Mouse (Mus musculus) cerebellum, postnatal 10 days (tissue): ENCODE measurements around the gene Rbfox3.

ENCODE experiments used
- DNase-seq, 2 experiments: peaks; one replicate each; pipeline ENCODE4 v3.0.0; 2021; ENCODE audit warnings: mixed read lengths in 2 of 2

Gene Rbfox3

DNA sequence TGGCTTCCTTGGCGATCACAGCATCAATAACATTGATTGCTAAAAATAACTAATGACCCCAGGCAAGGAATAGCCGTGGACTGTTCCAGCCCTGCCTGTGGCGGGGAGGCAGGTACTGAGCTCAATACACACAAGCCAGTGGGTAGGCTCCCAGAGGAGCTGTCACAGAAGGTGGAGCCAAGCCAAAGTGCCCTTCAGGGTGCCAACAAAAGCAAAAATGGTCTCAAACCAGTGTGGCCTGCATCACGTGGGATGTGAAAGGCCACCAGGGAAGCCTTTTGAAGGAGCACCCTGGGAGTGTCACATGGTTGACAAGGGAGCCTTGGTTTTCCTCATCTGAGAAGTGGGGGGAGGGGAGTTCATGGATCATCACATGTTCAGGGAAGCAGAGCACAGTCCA, 255.6 kb downstream of the Rbfox3 start:
- DNase-seq: peak in 1 of 2 experiments; percentile 50

DNA sequence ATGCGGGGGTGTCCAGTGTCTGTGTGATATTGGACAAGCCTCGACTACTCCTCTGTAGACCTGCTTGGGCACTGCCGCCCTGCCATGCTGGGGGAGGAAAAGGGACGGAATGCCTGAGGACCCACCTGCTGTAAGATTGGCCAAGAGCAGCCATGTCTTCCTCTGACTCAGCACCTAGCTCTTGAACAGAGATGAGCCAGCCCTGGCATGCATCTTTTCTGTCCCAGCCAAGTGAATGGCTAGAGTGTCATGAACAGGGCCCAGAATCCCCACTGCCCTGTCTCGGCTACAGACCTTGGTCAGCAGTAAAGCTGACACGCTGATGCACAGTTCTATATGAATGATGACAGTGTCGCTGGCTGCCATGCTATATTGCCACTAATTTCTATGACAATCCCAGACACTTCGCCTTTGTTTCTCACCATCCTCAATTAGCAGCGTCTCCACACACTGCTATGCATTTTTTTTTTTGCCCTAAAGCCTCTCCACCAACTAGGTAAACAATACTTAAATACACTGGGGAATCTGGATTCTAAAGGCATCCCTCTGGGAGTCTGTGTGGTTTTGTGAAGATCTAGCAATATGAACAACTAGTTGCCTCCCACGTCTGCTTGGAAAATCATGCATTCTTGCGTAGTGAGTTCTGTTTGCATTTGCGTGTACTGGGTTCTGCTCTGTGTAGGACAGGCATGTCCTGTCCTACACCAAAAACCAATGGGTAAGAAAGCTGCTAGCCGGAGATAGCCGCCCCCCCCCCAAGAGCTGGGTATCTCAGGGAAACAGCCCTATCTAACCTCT, 257.7 kb downstream of the Rbfox3 start:
- peak in 1 of 2 experiments; percentile 49 for DNase-seq

DNA sequence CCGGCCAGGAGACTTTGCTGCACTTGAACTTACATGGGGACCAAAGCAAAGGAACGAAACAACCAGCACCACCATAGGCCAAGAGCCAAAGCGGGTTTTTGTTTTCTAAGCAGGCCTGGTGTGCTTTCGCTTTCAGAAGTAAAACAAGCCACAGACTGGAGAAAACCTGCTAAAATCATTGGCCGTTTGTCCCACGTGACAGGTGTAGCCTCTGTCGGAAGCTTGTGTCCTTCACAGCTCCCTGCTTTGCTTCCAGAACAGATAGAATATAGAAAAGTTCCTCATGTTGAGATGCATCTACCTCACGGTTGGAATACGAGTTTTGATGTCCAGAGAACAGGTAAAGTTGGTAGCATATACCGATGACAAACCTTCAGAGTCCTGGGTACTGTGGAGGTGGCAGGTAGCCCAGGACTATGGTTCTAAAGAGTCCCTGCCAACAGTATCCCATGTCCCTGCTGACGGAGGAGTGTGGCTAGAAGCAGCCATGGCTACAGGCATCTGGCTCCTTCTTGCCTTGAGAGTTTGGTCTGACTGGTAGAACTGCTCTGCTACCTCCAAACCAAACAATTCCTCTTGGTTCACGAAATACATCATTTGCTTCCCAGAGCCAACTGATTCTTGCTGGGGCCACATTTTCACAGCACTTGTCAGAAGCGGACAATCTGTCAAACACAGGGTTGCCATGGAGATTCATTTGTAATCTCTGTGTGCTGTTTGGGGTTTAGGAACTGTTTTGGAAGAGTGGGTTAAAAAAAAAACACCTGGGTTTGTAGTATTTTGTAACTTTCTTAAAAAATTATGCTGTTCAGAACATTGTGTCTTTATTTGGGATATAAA, 258.8 kb downstream of the Rbfox3 start:
- DNase-seq: no peak

DNA sequence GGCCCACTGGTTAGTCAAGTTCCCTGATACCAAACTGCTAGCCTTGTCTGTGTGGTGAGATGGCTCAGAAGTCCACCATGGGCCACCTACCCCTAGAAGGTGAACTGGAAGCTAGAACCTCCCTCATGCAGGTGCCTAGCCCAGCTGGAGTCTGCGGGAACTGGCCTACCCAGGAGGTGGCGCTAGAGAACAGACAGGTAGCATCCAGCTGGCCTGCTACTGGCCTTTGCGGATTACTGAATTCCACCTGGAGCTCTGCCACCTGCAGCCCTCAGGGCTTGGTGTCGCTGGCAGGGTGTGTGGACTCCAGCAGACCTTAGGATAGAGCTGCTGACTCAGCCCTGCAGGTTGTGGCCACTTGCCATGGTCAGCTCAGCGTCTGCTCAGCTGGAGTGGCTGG, 263.0 kb downstream of the Rbfox3 start:
- peak; percentile 78 to 81 for DNase-seq

DNA sequence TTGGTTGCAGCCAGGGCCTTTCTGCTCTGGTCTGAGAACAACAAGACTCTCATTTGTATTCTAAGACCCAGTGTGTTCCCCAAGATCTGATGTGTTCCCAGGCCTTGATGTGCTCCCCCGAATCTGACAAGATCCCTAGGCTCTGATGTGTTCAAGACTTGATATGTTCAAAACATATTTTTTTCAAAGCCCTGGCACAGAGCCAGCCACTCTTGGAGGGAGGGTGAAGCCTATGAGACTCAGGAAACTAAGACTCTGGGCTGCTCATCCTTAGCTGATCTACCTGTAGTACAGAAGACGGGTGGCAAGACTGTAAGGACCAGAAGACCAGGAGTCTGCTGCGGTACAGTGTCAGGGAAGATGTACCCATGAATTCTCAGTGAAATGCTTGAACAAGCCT, 264.5 kb downstream of the Rbfox3 start:
- DNase-seq: peak; percentile 57 to 63

DNA sequence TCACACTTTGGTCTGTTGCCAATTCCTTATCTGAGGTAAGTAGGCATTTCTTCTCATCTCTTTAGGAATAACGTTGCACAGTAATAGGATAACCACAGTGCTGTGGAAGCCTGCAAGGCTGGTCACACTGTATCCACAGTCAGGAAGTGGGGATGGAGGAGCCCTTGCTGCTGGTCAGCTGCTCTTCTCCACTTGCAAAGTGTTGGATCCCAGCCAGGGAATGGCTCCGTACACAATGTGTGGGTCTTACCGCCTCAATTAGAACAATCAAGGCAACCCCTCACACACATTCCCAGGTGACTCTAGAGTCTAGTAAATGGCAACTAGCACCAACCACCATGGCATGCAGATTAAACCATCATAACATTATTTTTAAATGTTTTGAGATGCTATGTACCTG, 266.2 kb downstream of the Rbfox3 start:
- DNase-seq: peak; percentile 58 to 63

DNA sequence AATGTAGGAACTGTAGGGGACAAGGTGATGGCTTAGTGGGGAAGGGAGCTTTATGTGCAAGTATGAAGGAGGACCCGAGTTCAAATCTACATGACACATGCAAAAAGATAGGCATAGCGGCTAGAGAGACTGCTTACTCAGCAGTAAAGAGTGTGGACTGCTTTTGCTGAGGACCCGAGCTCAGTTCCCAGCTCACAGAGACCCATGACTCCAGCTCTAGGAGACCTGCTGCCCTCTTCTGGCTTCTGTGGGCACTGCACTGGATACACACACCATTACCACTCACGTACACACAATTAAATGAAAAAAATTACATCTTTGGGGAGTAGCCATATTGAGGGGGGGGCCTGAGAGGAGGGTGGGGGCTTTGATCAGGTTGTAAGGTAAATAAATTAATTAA, 270.7 kb downstream of the Rbfox3 start:
- no peak for DNase-seq

DNA sequence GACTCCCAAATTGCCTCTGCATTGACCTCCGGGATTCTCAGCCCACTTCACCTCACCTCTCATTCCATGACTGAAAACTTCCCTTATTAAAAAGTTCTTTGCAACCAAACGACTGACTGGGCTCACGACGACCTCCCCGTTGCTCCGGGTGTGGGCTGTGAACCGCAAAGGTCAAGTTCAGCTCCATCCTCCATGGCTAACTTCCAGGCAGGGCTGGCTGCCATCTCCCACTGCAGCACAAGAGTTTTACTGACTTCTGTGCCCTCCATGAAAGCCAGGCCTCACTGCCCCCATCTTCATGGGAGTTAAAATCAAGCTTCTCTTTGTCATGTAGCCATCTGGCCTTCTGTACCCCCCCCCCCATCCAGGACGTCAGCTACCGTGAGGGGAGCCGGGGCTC, 273.7 kb downstream of the Rbfox3 start:
- DNase-seq: peak; percentile 64 to 70

DNA sequence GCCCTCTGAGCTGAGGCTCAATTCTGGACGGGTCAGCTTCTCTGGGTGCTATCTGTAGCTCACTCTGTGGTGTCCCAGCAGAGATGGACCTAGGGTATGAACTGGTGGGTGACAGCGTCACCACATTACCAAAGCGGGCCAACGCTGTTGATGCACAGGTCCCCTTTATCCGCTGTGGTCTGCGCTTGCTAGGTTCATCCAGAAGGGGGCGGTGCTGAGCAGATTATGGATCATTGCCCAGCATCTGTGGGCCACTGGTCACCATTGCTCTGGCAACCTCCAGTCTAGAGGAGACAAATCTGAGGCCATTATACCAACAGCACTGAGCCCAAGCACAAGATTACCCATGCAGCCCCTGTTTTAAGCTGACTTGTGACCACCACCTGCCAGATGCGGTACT, 276.8 kb downstream of the Rbfox3 start:
- peak; percentile 56 to 64 for DNase-seq

DNA sequence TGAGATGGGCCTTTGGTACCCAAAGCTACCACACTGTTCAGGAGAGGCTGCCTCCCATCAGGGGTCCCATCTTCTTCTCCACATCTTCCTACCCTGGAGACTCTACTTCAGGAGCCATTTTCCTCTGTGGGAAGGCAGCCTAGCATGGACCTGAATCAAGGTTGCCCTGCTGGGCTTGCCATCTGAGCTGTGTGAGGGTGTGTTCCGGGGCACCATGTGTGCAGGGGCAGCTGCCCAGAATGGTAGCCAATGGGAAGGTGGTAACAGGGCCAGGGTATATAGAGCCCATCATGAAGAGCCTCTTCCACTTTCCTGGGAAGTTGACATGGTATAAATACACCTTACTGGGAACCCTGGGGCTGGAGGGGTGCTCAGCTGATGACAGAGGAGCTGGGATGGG, 281.7 kb downstream of the Rbfox3 start:
- DNase-seq: peak; percentile 55 to 71

DNA sequence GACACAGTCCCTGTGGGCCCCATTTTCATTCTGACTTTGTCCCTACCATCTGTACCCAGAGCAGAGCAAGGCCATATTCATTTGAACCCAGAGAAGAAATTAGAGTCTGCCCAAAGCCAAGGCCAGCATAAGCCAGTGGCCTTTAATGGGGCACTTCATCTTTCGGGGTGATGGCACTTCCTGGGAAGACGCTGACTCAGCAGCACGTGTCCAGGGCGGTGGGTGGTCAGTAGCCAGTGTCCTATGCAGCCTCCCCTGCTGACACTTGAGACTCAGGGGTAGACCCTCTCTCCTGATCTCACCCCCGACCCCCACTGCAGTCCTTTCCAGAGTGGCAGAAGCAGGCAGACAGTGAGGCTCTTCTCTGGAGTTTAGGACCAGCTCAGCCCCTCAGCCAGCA, 283.9 kb downstream of the Rbfox3 start:
- DNase-seq: no peak

DNA sequence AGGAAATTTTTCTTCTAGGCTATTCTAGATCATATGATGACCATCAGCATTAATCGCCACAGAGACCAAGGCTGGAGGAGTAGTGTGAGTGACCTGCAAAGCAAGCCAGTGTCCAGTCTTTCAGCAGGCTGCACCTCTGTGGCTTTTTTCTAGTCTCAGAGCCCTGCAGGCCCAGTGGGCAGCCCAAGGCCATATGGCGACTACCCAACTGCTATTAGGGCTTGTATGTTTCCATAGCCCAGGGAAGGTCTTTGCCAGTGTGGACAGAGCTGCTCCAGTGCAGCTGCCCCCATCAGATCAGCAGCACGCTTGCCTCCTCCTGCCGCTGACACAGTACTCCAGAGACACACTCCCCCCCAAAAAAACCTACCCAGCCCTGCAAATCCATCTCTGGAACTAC, 290.5 kb downstream of the Rbfox3 start:
- peak in 1 of 2 experiments; percentile 52 for DNase-seq

DNA sequence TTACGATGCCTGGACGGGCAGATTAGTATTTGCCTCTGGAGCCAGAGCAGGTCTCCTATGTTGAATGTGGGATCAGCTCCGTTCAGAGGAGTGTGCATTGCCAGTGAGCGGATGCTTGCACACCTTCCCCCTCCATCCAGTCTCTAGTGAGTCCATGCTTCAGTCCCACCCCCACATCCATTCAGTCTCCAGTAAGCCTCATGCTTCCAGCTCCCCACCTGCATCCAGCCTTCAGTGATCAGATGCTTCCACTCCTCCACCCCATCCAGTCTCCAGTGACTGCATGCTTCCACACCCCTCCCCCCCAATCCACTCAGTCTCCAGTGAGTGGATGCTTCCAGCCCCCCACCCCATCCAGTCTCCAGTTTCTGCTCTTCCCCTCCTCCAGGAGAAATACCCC, 297.3 kb downstream of the Rbfox3 start:
- DNase-seq: no peak

DNA sequence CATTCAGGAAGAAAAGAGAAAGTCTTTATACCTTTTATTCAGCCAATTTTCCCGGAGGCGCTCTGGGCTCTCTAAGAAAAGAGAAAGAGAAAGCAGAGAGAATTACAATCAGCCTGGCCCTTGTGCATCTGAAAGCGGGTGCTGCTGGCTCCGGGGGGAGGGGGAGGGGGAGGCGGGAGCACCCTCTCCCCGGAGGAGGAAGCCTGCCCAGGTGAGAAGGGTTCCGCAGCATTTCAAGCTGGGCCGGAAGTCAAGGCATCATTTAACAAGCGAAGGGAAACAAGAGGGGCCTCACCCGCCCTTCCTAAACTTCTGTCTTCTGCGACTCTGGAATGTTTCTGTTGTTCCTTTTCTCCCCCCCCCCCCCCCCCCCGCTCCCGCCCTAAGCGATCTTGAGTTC, 301.3 kb downstream of the Rbfox3 start:
- DNase-seq: no peak

DNA sequence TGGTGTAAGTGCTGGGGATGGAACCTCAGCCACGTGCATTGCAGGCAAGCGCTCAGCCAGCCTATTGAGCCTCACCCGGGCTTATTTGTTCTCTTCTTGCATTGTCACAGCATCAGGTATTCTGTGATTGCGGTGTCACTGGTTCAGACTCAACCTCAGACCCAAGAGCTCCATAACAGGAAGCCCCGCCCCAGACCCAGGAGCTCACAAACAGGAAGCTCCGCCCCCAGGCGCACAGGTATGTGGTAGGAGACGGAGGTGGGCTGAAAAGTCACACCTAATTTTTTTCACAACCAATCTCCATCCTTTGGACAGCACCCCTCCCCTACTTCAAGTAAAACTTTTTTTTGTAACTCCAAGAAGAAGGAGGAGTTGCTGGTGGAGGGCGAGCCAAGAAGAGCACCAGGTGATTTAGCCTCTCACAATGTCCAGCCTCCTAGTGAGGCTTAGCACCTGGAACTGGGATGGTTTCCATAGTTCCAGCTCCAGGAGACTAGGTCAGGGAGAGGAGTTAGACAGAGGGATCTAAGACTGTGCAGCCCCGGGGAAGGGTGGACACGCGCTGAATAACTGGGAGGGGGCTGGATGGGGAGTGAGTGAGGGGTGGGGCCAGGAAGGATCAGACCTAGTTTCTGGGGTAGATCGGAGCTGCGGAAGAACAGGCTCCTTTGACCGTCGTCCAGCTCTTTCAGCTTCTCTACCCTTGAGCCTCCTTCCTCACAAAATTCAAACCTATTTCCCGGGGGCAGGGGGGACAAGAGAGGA, 302.0 kb downstream of the Rbfox3 start:
- DNase-seq: no peak

DNA sequence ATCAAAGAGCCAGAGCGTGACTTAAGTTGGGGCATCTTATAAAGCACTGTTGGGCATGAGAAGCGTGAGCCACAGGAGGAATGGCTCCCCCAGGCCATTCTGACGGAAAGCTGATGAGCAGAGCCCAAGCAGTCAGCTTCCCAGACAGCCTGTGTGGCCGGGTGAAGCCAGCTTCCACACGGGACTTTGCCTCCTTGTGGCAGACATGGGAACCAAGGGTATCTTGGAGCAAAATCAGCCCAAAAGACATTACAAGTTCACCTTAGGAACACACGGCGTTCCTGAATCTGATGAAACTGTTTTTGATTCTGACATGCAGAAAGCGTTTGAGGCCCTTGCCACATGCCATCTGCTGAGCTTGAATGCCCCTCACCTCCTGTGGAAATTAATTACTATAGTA, 303.5 kb downstream of the Rbfox3 start:
- no peak for DNase-seq

DNA sequence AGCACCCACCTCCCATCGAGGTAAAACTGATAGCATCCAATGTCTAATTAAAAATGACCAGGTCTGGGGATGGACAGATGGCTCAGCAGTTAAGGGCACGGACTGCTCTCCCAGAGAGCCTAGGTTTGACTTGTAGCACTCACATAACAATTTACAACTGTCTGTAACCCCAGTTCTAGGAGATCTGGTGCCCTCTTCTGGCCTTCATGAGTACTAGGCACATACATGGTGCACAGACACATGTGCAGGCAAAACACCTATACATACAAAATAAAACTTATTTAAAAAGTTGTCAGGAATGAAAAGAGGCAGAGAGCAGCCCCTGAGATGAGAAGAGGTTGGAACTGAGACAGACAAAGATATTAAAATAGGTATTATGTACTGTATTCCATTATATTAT, 305.8 kb downstream of the Rbfox3 start:
- DNase-seq: no peak

DNA sequence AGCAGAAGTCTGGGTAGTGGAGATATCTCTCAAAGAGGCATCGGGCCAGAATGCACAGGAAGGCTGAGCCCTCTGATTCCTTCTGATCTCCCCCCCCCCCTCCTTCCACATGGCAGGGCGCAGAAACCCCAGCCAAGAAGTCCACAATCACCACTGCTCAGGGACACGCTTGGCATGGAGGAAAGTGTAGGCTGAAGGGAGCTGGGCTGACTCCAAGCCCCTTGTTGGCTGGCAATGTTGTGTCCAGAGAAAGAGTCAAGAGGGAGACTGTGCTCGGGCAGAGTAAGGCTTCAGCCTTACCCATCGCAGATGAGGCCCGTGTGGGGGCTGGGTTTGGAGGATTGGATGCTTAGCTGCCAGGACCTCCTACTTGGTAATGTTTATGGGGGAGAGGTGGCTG, 307.2 kb downstream of the Rbfox3 start:
- DNase-seq: peak; percentile 76 to 90

DNA sequence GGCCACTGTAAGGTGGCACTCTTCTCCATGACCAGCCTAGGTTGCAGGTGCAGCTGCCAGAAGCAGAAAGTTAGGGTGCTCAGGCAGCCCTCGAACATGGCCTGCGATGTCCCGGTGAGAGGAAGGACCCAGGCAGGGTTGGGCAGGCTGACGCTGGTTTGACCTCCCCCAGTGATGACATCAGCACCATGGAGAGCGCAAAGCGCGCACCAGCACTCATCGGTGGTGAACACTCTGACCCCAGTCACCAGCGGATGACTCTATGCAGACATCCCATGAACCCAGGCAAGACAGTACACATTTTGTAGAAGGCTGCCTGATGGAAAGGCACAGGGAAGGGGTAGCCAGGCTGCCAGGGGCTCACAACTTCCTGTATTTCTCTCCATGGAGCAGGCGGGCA, 308.3 kb downstream of the Rbfox3 start:
- no peak for DNase-seq

DNA sequence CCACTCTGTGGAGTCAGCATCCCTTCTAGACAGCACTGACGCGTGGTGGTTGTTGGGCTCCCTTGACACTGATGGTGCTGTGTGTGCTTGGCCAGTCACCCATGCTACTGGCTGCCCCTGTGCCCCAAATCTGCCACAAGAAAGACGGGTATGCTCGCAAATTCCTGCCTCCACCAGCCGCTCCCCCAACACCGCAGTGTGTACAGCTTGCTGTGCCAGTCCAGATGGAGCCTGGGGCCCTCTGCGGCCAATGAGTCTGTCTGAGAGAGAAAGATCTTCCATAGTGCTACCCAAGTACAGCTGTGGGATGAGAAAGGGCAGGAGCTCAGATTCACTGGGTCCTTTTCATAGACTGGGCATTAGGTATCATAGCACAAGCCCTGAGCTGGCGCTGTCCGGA, 309.9 kb downstream of the Rbfox3 start:
- peak; percentile 51 to 52 for DNase-seq

DNA sequence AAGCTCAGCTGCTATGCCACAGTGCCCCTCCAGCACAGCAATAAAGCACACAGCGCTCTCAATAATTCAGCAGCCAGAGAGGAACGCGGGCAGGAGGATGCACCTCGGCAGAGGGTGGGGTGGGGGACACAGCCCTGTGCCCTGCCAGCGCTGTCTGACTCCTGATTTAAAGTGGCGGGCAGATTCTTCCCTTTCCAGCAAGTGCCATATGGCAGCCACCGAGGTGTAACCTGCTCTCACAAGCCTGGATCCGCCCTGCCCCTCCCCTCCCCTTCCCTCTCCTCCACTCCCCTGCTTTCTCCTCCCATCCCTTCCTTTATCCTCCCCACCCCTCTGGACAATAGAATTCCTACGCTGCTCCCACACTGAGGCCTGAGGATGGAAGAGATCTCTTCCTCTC, 311.2 kb downstream of the Rbfox3 start:
- peak; percentile 78 to 87 for DNase-seq

DNA sequence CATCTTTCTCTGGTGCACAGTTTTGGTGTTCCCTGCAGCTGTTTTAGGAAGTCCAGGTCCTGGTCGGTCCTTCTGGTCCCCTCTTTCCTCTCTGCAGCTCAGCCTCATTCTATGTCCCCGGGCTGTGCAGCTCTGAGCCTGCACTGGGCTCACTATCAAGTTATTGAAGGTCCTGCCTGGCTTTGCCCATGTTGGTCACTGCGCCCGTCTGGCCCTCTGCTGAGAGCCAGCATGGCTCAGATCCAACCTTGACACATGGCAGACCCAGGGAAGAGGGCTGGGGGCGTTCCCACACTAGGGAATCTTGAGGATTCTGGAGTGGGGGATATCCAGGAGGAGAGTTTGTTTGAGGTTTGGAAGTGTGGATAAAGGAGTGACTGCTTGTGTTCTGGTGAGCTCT, 312.7 kb downstream of the Rbfox3 start:
- DNase-seq: peak; percentile 88 to 93

DNA sequence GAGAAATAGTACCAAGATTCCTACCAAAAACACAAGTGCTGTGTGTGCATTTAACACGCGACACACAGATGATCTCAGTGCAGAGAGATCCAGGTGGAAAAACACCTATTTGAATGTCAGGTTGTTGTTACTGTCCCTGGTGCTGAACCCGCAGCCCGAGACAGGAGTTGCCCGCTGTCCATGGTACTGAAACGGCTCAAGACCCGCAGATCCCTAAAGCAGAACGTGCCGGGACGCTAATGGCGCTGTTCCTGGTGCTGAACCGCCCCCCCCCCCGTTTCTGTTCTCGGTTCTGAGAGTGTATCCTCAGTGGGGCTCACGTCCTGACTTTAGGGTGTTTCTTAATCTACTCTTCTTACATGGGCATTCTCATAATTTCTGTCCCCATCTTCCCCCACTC, 326.6 kb downstream of the Rbfox3 start:
- peak in 1 of 2 experiments; percentile 62 for DNase-seq
